Mouse (Mus musculus) E14TG2a.4 (cell line): ENCODE data around the gene Nf1.

Experiments used
- CTCF ChIP-seq: conservative IDR thresholded peaks from 2 replicates; pipeline ENCODE4 v1.5.1; 2014; ENCODE audit warnings: low read length
- NANOG ChIP-seq: IDR thresholded peaks from 2 replicates; pipeline ENCODE4 v1.6.1; 2014; ENCODE audit warnings: borderline replicate concordance, low read length, mixed read lengths

- TF ChIP-seq CTCF (no peak), NANOG (no peak)
These were observed 29.0 kb upstream of the Nf1 start for GRCm38 (mm10) chr11:79310467-79310866.
